Mouse (Mus musculus): ENCODE results near the gene Ppp4r3b.

- no peak for TF ChIP-seq POLR2A (IDR thresholded peaks at IDR 0.05; ENCODE audit: control insufficient read depth in 1 of 2, insufficient read depth in 1 of 2, low read depth in 1 of 2, low read length in 2 of 2, poor library complexity in 1 of 2)
- no peak for TF ChIP-seq MAX (IDR thresholded peaks at IDR 0.05; ENCODE audit: low read length)
- TF ChIP-seq CTCF (IDR thresholded peaks at IDR 0.05 in 2 of 3, conservative IDR thresholded peaks at IDR 0.05 in 1 of 3; ENCODE audit: control insufficient read depth in 1 of 3, insufficient read depth in 1 of 3, low read depth in 2 of 3, low read length in 3 of 3, poor library complexity in 1 of 3, severe bottlenecking in 1 of 3), result no peak
- TF ChIP-seq MAZ (IDR thresholded peaks at IDR 0.05; ENCODE audit: low read depth, low read length), result no peak
- no peak for TF ChIP-seq ETS1 (IDR thresholded peaks at IDR 0.05; ENCODE audit: low read depth, low read length)
- no peak for TF ChIP-seq POLR2AphosphoS2 (IDR thresholded peaks at IDR 0.05; ENCODE audit: low read length)
- TF ChIP-seq ZNF384 (IDR thresholded peaks at IDR 0.05; ENCODE audit: low read depth, low read length), result no peak
- no peak for TF ChIP-seq ZKSCAN1 (IDR thresholded peaks at IDR 0.05; ENCODE audit: low read depth, low read length)
- TF ChIP-seq TCF12 (IDR thresholded peaks at IDR 0.05; ENCODE audit: low read depth, low read length), result no peak
- no peak for TF ChIP-seq CHD1 (IDR thresholded peaks at IDR 0.05; ENCODE audit: low read depth, low read length)
- no peak for TF ChIP-seq GATA1 (IDR thresholded peaks at IDR 0.05; ENCODE audit: low read depth, low read length)
These were observed 69.3 kb downstream of the Ppp4r3b start for GRCm38 (mm10) chr11:29241961-29242360.
